Mouse (Mus musculus): Measurements from ENCODE around the gene Mknk2. TPM values are rescaled to one million over a fixed set of nuclear protein-coding genes. Genes with fewer than 3 reads are reported as not detected.

Mknk2 gene
- polyA plus RNA-seq, 1 experiment from 2014 or later = 85.5 TPM

- 0 out of 2 replicates have a peak, but pooled peaks cover 4% of the 10 kb centered on the region for H3K36me3 ChIP-seq (ENCODE audit: insufficient read depth, low read length)
- 86% methylated on average over 8 of the region's 8 CpGs for WGBS
- H3K4me3 ChIP-seq (replicated peaks; ENCODE audit: low read depth, low read length) = no peak overlapping the region
- no peaks in the 10 kb centered on the region for H3K27me3 ChIP-seq (ENCODE audit: insufficient read depth, low read length)
- peaks cover 36% of the 10 kb centered on the region for H3K4me1 ChIP-seq (replicated peaks; ENCODE audit: insufficient read depth, low read length)
- H3K9ac ChIP-seq (ENCODE audit: low read depth, low read length) = no peak overlapping the region
- no peak for TF ChIP-seq CTCF (IDR thresholded peaks at IDR 0.05; ENCODE audit: low read depth)
- H3K27ac ChIP-seq = no peak overlapping the region
- ATAC-seq (replicated peaks; ENCODE audit: low FRiP score, low read depth) = no peak
- DNase-seq (ENCODE audit: low spot score) = no peak
- H3K9me3 ChIP-seq (replicated peaks; ENCODE audit: low read length) = no peaks in the 10 kb centered on the region
- no peak overlapping the region for H3K4me2 ChIP-seq (ENCODE audit: low read length)
These were observed 19.5 kb upstream of the Mknk2 start for GRCm38 (mm10) chr10:80697393-80697787.

- no peak for TF ChIP-seq CTCF (IDR thresholded peaks at IDR 0.05; ENCODE audit: low read depth)
- WGBS = 38% methylated on average over 11 of the region's 12 CpGs
- no peak for DNase-seq (ENCODE audit: low spot score)
- peaks cover 36% of the 10 kb centered on the region for H3K4me1 ChIP-seq (replicated peaks; ENCODE audit: insufficient read depth, low read length)
- H3K9ac ChIP-seq (ENCODE audit: low read depth, low read length) = 0 out of 2 replicates have a peak overlapping the region, but pooled peaks have one; percentile 27
- peak overlapping the region; percentile 75 for H3K27ac ChIP-seq
- no peaks in the 10 kb centered on the region for H3K27me3 ChIP-seq (ENCODE audit: insufficient read depth, low read length)
- no peak for ATAC-seq (replicated peaks; ENCODE audit: low FRiP score, low read depth)
- H3K4me3 ChIP-seq (replicated peaks; ENCODE audit: low read depth, low read length) = no peak overlapping the region
- H3K4me2 ChIP-seq (ENCODE audit: low read length) = no peak overlapping the region
- H3K9me3 ChIP-seq (replicated peaks; ENCODE audit: low read length) = no peaks in the 10 kb centered on the region
- H3K36me3 ChIP-seq (ENCODE audit: insufficient read depth, low read length) = 0 out of 2 replicates have a peak, but pooled peaks cover 4% of the 10 kb centered on the region
These were observed 18.8 kb upstream of the Mknk2 start for GRCm38 (mm10) chr10:80696502-80697392.

- Histone ChIP-seq H3K27ac (peak overlapping the region; percentile 75), H3K9me3 (replicated peaks; ENCODE audit: low read length) (no peaks in the 10 kb centered on the region), H3K4me2 (ENCODE audit: low read length) (no peak overlapping the region), H3K4me3 (replicated peaks; ENCODE audit: low read depth, low read length) (no peak overlapping the region), H3K36me3 (ENCODE audit: insufficient read depth, low read length) (0 out of 2 replicates have a peak, but pooled peaks cover 9% of the 10 kb centered on the region), H3K4me1 (replicated peaks; ENCODE audit: insufficient read depth, low read length) (peaks cover 34% of the 10 kb centered on the region), H3K9ac (ENCODE audit: low read depth, low read length) (peak overlapping the region; percentile 27; the same call in 1 of the 2 replicates), H3K27me3 (ENCODE audit: insufficient read depth, low read length) (no peaks in the 10 kb centered on the region)
- DNase-seq (ENCODE audit: low spot score) (no peak), ATAC-seq (replicated peaks; ENCODE audit: low FRiP score, low read depth) (no peak)
- TF ChIP-seq CTCF (IDR thresholded peaks at IDR 0.05; ENCODE audit: low read depth) = no peak
- whole genome bisulfite sequencing = 63% methylated on average over 10 of the region's 10 CpGs
These were observed 18.0 kb upstream of the Mknk2 start for GRCm38 (mm10) chr10:80695801-80696501.

- Histone ChIP-seq H3K9me3 (replicated peaks; ENCODE audit: low read length) (no peaks in the 10 kb centered on the region), H3K27ac (peak overlapping the region; percentile 75; the same call in 1 of the 2 replicates), H3K9ac (ENCODE audit: low read depth, low read length) (no peak overlapping the region), H3K27me3 (ENCODE audit: insufficient read depth, low read length) (no peaks in the 10 kb centered on the region), H3K36me3 (ENCODE audit: insufficient read depth, low read length) (peaks cover 16% of the 10 kb centered on the region; the same call in 1 of the 2 replicates), H3K4me2 (ENCODE audit: low read length) (no peak overlapping the region), H3K4me1 (replicated peaks; ENCODE audit: insufficient read depth, low read length) (peaks cover 28% of the 10 kb centered on the region; the same call in 1 of the 2 replicates), H3K4me3 (replicated peaks; ENCODE audit: low read depth, low read length) (no peak overlapping the region)
- WGBS = 47% methylated on average over 2 of the region's 2 CpGs
- ATAC-seq (replicated peaks; ENCODE audit: low FRiP score, low read depth) (no peak), DNase-seq (ENCODE audit: low spot score) (peak; percentile 32)
- TF ChIP-seq CTCF (IDR thresholded peaks at IDR 0.05; ENCODE audit: low read depth) = no peak
These were observed 17.3 kb upstream of the Mknk2 start for GRCm38 (mm10) chr10:80695186-80695585.

GRCm38 (mm10) chr10:80694159-80694938 lies 16.4 kb upstream of the Mknk2 start:
- no peaks in the 10 kb centered on the region for H3K27me3 ChIP-seq (ENCODE audit: insufficient read depth, low read length)
- peaks cover 25% of the 10 kb centered on the region for H3K36me3 ChIP-seq (ENCODE audit: insufficient read depth, low read length)
- no peak overlapping the region for H3K27ac ChIP-seq
- 0 out of 2 replicates have a peak overlapping the region, but pooled peaks have one; percentile 1 for H3K9ac ChIP-seq (ENCODE audit: low read depth, low read length)
- no peak for TF ChIP-seq CTCF (IDR thresholded peaks at IDR 0.05; ENCODE audit: low read depth)
- no peak overlapping the region for H3K4me3 ChIP-seq (replicated peaks; ENCODE audit: low read depth, low read length)
- ATAC-seq (replicated peaks; ENCODE audit: low FRiP score, low read depth) (no peak), DNase-seq (ENCODE audit: low spot score) (no peak)
- peaks cover 22% of the 10 kb centered on the region; the same call in 1 of the 2 replicates for H3K4me1 ChIP-seq (replicated peaks; ENCODE audit: insufficient read depth, low read length)
- 91% methylated on average over 13 of the region's 13 CpGs for WGBS
- H3K9me3 ChIP-seq (replicated peaks; ENCODE audit: low read length) = no peaks in the 10 kb centered on the region
- H3K4me2 ChIP-seq (ENCODE audit: low read length) = no peak overlapping the region

Measured in kidney, postnatal 0 days (tissue).